Mouse (Mus musculus) layer of hippocampus, postnatal 14 days (tissue): ENCODE results near the gene Tnnt3. TPM values are rescaled to one million over a fixed set of nuclear protein-coding genes. Genes with fewer than 3 reads are reported as not detected.

Experiments
- DNase-seq, 2 experiments: peaks; one replicate each; pipeline ENCODE4 v3.0.0; 2021 to 2022; ENCODE audit warnings: low spot score in 2 of 2, mixed read lengths in 1 of 2
- total RNA-seq, 2 experiments: library from RNA; stranded (reverse); gene quantifications; 2 replicates each; pipeline ENCODE4 v1.2.3; 2021

The Tnnt3 gene
- total RNA-seq, 2 experiments from 2014 or later = 0.92 to 0.95 TPM

DNA sequence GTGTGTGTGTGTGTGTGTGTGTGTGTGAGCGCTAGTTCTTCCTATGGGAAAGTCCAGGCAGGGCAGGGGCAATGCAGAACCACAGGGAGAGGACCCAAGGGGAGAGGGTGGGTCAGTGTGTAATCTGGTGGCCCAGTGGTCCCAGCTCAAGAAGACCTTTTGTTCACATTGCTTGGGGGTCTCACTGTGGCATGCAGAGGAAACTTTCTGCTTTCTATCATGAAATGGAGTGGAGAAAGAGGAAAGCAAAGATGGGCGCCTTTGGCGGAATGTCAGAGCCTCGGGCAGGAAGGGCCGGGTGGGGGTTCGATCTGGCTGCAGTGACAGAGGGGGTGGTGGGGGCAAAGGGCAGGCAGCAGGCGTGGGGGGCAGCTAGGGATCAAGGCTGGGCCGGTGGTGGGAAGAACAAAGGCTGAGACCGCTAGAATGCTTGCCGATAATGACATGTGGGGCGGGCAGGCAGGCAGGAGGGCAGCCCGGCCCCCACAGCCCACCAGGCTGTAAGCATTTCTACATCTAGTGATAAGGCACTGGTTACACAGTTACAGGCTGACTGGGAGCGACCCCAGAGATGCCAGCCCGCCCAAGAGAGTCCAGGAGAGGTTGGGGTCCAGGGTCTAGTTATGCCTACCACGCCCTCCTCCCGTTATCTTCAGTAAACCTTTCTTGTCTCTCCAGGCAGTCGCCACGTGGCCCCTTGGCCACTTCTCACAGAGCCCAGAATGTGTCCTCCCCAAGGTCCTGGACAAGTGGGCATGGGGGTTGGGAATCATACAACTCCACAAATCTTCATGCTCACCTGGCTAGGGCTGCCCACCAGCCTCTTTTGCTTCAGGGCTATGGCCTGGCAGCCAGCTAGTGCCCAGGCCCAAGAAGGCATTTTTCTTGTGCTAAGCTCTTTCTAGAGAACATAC lies 62.6 kb downstream of the Tnnt3 start:
- no peak for DNase-seq

DNA sequence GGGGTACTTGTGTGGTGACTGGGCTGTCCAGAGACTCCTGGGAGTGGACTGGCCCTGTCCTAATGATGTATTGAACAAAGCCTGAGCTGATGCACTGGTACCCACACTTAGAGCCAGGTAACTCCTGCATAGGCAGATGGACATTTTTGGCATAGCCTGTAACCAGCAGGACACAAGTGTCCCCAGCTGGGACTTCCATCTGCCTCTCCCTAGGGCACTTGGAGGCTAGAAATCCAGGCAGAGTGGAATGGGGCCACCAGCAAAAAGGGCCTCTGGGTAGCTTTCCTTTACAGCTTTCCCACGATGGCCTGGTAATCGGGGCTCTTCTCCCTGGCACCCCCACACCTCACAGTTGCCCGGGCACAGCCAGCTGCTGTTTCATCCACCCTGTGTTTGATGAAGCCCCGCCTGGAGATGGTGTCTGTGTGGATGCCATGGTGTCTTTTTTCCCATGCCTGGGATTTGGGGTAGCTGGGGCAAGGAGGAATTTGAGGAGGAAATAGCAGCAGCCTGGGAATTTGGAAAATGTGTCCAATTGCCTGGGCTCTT lies 63.3 kb downstream of the Tnnt3 start:
- DNase-seq = peak; percentile 52 to 61

DNA sequence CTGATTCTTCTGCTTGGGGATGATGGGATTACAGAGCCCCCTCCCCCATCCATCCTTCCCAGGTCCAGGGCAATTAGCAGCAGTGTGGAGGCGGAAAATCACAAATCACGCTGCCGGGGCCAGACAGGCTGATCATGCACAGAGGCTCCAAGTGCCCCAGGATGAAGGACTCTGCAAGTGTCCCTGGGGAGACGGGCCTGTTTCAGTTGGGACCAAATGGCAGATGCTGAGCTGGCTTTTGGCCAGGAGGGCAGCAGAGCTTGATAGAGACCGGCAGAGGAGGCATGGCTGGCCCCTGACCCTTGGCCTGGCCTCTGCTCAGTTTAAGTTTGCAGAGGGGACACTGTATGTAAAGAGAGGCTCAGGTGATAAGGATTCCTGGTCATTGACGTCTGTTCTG lies 64.5 kb downstream of the Tnnt3 start:
- DNase-seq = no peak

DNA sequence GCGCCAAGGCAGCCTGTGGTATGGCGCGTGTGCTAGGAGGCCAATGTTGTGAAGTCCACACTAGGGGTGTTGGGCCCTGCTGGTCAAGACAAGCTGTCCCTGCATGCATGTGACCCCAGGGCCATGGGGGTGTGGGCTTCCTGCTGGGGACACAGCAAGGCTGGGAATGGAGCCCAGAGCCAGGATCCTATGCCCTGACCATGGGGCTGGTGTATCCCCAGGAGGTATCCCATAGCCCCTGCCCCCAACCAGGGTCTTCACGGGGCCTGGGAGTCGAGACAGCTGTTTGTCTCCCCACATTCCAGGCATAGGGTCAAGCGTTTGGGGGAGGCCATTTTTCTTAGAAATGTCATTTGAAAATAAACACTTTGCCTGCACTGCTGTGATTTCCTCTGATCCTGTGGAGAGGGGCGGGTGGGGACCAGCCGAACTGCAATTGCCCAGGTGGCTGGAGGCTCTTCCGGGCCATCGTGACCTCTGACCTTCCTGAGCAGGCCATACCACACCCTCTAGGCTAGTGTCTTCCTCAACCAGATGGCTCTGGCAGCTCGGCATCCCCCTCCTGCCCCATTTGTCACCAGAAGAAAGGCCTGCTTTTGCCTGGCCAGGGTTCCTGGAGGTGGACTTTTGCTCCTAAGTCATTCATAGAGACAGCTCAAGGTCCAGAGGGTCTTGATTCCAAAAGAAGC lies 66.5 kb downstream of the Tnnt3 start:
- DNase-seq = no peak

Other genes starting within 250 kb of the Tnnt3 start
- not detected for gene Gm2431, start 240.5 kb upstream of the Tnnt3 start, total RNA-seq
- not detected for gene Gm4559, start 224.5 kb upstream of the Tnnt3 start, total RNA-seq
- gene Krtap5-1, start 201.7 kb upstream of the Tnnt3 start, total RNA-seq = not detected
- gene Krtap5-4, start 195.3 kb upstream of the Tnnt3 start, total RNA-seq = not detected
- 10 to 100 TPM; 30.0 to 31.3 TPM for gene Ifitm10, start 125.1 kb upstream of the Tnnt3 start, total RNA-seq
- gene Gm49369, start 116.2 kb upstream of the Tnnt3 start, total RNA-seq = under 1 TPM in 1 of 2 experiments, not detected in 1; 0.71 TPM
- 100 to 1,000 TPM; 304 to 345 TPM for gene Ctsd, start 110.8 kb upstream of the Tnnt3 start, total RNA-seq
- gene Syt8, start 64.0 kb upstream of the Tnnt3 start, total RNA-seq = not detected
- under 1 TPM in 1 of 2 experiments, not detected in 1; 0.37 TPM for gene Tnni2, start 57.0 kb upstream of the Tnnt3 start, total RNA-seq
- gene Lsp1, start 38.0 kb upstream of the Tnnt3 start, total RNA-seq = 1 to 10 TPM; 4.2 to 4.7 TPM
- gene Mrpl23, start 33.9 kb downstream of the Tnnt3 start, total RNA-seq = 1 to 10 TPM; 4.2 to 5.1 TPM
- gene Igf2, start 168.0 kb downstream of the Tnnt3 start, total RNA-seq = 100 to 1,000 TPM; 132 to 227 TPM
- under 1 TPM; 0.09 to 0.12 TPM for gene Gm49394, start 171.1 kb downstream of the Tnnt3 start, total RNA-seq
- not detected for gene Ins2, start 244.5 kb downstream of the Tnnt3 start, total RNA-seq